Mouse (Mus musculus) MEL (cell line): ENCODE measurements around the gene Sarnp. TPM values are rescaled to one million over a fixed set of nuclear protein-coding genes. Genes with fewer than 3 reads are reported as not detected.

Experiments
- DNase-seq: peaks from one replicate; pipeline ENCODE4 v3.0.0; 2011; ENCODE audit warnings: low read depth, low spot score
- H3K27ac ChIP-seq: 2 replicates; pipeline ENCODE4 v1.5.1; 2012; ENCODE audit warnings: low read depth, mild to moderate bottlenecking, control low read depth, low read length, moderate library complexity; ENCODE audit not compliant: control insufficient read depth
- H3K27me3 ChIP-seq, 2 experiments: fragments of 150-350 bp in 1 of 2; sonication (generic) in 1 of 2; 2 replicates each; pipeline ENCODE4 v1.6.1; 2012; ENCODE audit warnings: low read length in 2 of 2, mild to moderate bottlenecking in 2 of 2, improper control_type of control experiment in 1 of 2, moderate library complexity in 1 of 2; ENCODE audit not compliant: insufficient read depth in 2 of 2, control insufficient read depth in 1 of 2
- H3K36me3 ChIP-seq, 2 experiments: 2 replicates each; pipeline ENCODE4 v1.6.1; 2012 to 2014; ENCODE audit warnings: low read length in 2 of 2, improper control_type of control experiment in 1 of 2, inconsistent platforms in 1 of 2, mild to moderate bottlenecking in 1 of 2; ENCODE audit not compliant: insufficient read depth in 2 of 2, control insufficient read depth in 1 of 2
- H3K4me1 ChIP-seq, 2 experiments: fragments of 150-350 bp in 1 of 2; sonication (generic) in 1 of 2; 2 replicates each; pipeline ENCODE4 v1.6.1; 2012; ENCODE audit warnings: low read length in 2 of 2, improper control_type of control experiment in 1 of 2, mild to moderate bottlenecking in 1 of 2; ENCODE audit not compliant: insufficient read depth in 2 of 2, control insufficient read depth in 1 of 2
- H3K4me3 ChIP-seq, 2 experiments: fragments of 150-350 bp in 1 of 2; sonication (generic) in 1 of 2; 2 replicates each; pipeline ENCODE4 v1.5.1; 2012; ENCODE audit warnings: low read depth in 2 of 2, low read length in 2 of 2, mild to moderate bottlenecking in 2 of 2, moderate library complexity in 2 of 2, control low read depth in 1 of 2, improper control_type of control experiment in 1 of 2; ENCODE audit not compliant: control insufficient read depth in 1 of 2, insufficient read depth in 1 of 2
- H3K79me2 ChIP-seq: 2 replicates; pipeline ENCODE4 v1.6.1; 2012; ENCODE audit warnings: mild to moderate bottlenecking, low read length, moderate library complexity; ENCODE audit not compliant: control insufficient read depth, poor library complexity, insufficient read depth
- H3K9ac ChIP-seq: 2 replicates; pipeline ENCODE4 v1.6.1; 2012; ENCODE audit warnings: low read depth, mild to moderate bottlenecking, control low read depth, low read length, moderate library complexity; ENCODE audit not compliant: control insufficient read depth, poor library complexity, severe bottlenecking
- H3K9me3 ChIP-seq: fragments of 150-350 bp; sonication (generic); replicated peaks from 2 replicates; pipeline ENCODE4 v1.6.1; 2012; ENCODE audit warnings: mild to moderate bottlenecking, low read length, improper control_type of control experiment, moderate library complexity; ENCODE audit not compliant: insufficient read depth
- BHLHE40 ChIP-seq: IDR thresholded peaks from 2 replicates; pipeline ENCODE4 v1.6.1; 2012; ENCODE audit warnings: low read depth, mild to moderate bottlenecking, inconsistent platforms, low read length, improper control_type of control experiment, borderline replicate concordance
- CHD1 ChIP-seq: IDR thresholded peaks from 2 replicates; pipeline ENCODE4 v1.6.1; 2012; ENCODE audit warnings: low read depth, mild to moderate bottlenecking, inconsistent platforms, low read length, improper control_type of control experiment
- CHD2 ChIP-seq: IDR thresholded peaks from 2 replicates; pipeline ENCODE4 v1.6.1; 2011; ENCODE audit warnings: low read length, improper control_type of control experiment
- CTCF ChIP-seq, 3 experiments: IDR thresholded peaks in 2 of 3; conservative IDR thresholded peaks in 1 of 3; 2 replicates each; pipeline ENCODE4 v1.5.1; 2011 to 2012; ENCODE audit warnings: low read length in 3 of 3, low read depth in 2 of 3, mild to moderate bottlenecking in 2 of 3, improper control_type of control experiment in 1 of 3, inconsistent platforms in 1 of 3, mixed read lengths in 1 of 3, moderate library complexity in 1 of 3; ENCODE audit not compliant: control insufficient read depth in 1 of 3, insufficient read depth in 1 of 3, poor library complexity in 1 of 3, severe bottlenecking in 1 of 3
- E2F4 ChIP-seq: IDR thresholded peaks from 2 replicates; pipeline ENCODE4 v1.6.1; 2011; ENCODE audit warnings: low read depth, low read length, improper control_type of control experiment, borderline replicate concordance
- ETS1 ChIP-seq: IDR thresholded peaks from 2 replicates; pipeline ENCODE4 v1.6.1; 2012; ENCODE audit warnings: low read depth, mild to moderate bottlenecking, inconsistent platforms, low read length, improper control_type of control experiment, moderate library complexity
- GATA1 ChIP-seq: IDR thresholded peaks from 2 replicates; pipeline ENCODE4 v1.6.1; 2011; ENCODE audit warnings: low read depth, low read length, improper control_type of control experiment
- HCFC1 ChIP-seq: IDR thresholded peaks from 2 replicates; pipeline ENCODE4 v1.6.1; 2012; ENCODE audit warnings: low read depth, mild to moderate bottlenecking, inconsistent platforms, low read length, improper control_type of control experiment, moderate library complexity
- KAT2A ChIP-seq: conservative IDR thresholded peaks from 2 replicates; pipeline ENCODE4 v1.6.1; 2012; ENCODE audit warnings: low read depth, low read length, improper control_type of control experiment, inconsistent platforms
- MAX ChIP-seq: IDR thresholded peaks from 2 replicates; pipeline ENCODE4 v1.6.1; 2011; ENCODE audit warnings: low read length, improper control_type of control experiment
- MAZ ChIP-seq: IDR thresholded peaks from 2 replicates; pipeline ENCODE4 v1.6.1; 2012; ENCODE audit warnings: low read depth, mild to moderate bottlenecking, inconsistent platforms, low read length, improper control_type of control experiment
- MEF2A ChIP-seq: IDR thresholded peaks from 2 replicates; pipeline ENCODE4 v1.6.1; 2014; ENCODE audit warnings: low read depth, mild to moderate bottlenecking, inconsistent platforms, low read length, improper control_type of control experiment; ENCODE audit not compliant: poor library complexity, insufficient replicate concordance, severe bottlenecking; ENCODE audit errors: extremely low read depth
- MYC ChIP-seq: IDR thresholded peaks from 2 replicates; pipeline ENCODE4 v1.6.1; 2011; ENCODE audit warnings: low read depth, mild to moderate bottlenecking, low read length, improper control_type of control experiment, moderate library complexity
- NRF1 ChIP-seq: IDR thresholded peaks from 2 replicates; pipeline ENCODE4 v1.6.1; 2014; ENCODE audit warnings: low read depth, mild to moderate bottlenecking, inconsistent platforms, low read length, improper control_type of control experiment, moderate library complexity; ENCODE audit not compliant: poor library complexity, insufficient read depth, severe bottlenecking
- POLR2A ChIP-seq, 2 experiments: IDR thresholded peaks; 2 replicates each; pipeline ENCODE4 v1.6.1; 2011 to 2012; ENCODE audit warnings: low read length in 2 of 2, mild to moderate bottlenecking in 2 of 2, control low read depth in 1 of 2, improper control_type of control experiment in 1 of 2, low read depth in 1 of 2, moderate library complexity in 1 of 2; ENCODE audit not compliant: control insufficient read depth in 1 of 2, insufficient read depth in 1 of 2, poor library complexity in 1 of 2
- POLR2AphosphoS5 ChIP-seq: IDR thresholded peaks from 2 replicates; pipeline ENCODE4 v1.6.1; 2012; ENCODE audit warnings: low read depth, borderline replicate concordance, mild to moderate bottlenecking, inconsistent platforms, low read length, moderate library complexity, mixed read lengths
- RAD21 ChIP-seq: IDR thresholded peaks from 2 replicates; pipeline ENCODE4 v1.6.1; 2011; ENCODE audit warnings: mild to moderate bottlenecking, low read depth, low read length, improper control_type of control experiment
- RCOR1 ChIP-seq: IDR thresholded peaks from 2 replicates; pipeline ENCODE4 v1.6.1; 2012; ENCODE audit warnings: low read depth, mild to moderate bottlenecking, inconsistent platforms, low read length, improper control_type of control experiment
- SIN3A ChIP-seq: IDR thresholded peaks from 2 replicates; pipeline ENCODE4 v1.6.1; 2012; ENCODE audit warnings: low read length, improper control_type of control experiment, inconsistent platforms
- SMC3 ChIP-seq: IDR thresholded peaks from 2 replicates; pipeline ENCODE4 v1.6.1; 2011; ENCODE audit warnings: low read depth, low read length, improper control_type of control experiment
- TBP ChIP-seq: IDR thresholded peaks from 2 replicates; pipeline ENCODE4 v1.8.0; 2011; ENCODE audit warnings: low read depth, low read length, improper control_type of control experiment
- TCF12 ChIP-seq: IDR thresholded peaks from 2 replicates; pipeline ENCODE4 v1.6.1; 2014; ENCODE audit warnings: low read depth, mild to moderate bottlenecking, inconsistent platforms, low read length, improper control_type of control experiment, moderate library complexity
- UBTF ChIP-seq: IDR thresholded peaks from 2 replicates; pipeline ENCODE4 v1.6.1; 2012; ENCODE audit warnings: low read depth, mild to moderate bottlenecking, inconsistent platforms, low read length, improper control_type of control experiment, moderate library complexity, borderline replicate concordance; ENCODE audit not compliant: insufficient read depth
- USF1 ChIP-seq: IDR thresholded peaks from 2 replicates; pipeline ENCODE4 v1.6.1; 2014; ENCODE audit warnings: low read depth, mild to moderate bottlenecking, inconsistent platforms, low read length, improper control_type of control experiment, moderate library complexity
- USF2 ChIP-seq, 2 experiments: IDR thresholded peaks; 2 replicates each; pipeline ENCODE4 v1.6.1; 2011 to 2012; ENCODE audit warnings: improper control_type of control experiment in 2 of 2, low read length in 2 of 2, borderline replicate concordance in 1 of 2, inconsistent platforms in 1 of 2, low read depth in 1 of 2, mild to moderate bottlenecking in 1 of 2; ENCODE audit not compliant: insufficient read depth in 1 of 2
- ZKSCAN1 ChIP-seq: IDR thresholded peaks from 2 replicates; pipeline ENCODE4 v1.6.1; 2012; ENCODE audit warnings: low read depth, mild to moderate bottlenecking, inconsistent platforms, low read length, improper control_type of control experiment, moderate library complexity
- ZMIZ1 ChIP-seq: IDR thresholded peaks from 2 replicates; pipeline ENCODE4 v1.6.1; 2012; ENCODE audit warnings: low read depth, mild to moderate bottlenecking, inconsistent platforms, low read length, improper control_type of control experiment, moderate library complexity
- polyA plus RNA-seq, 2 experiments: library from polyadenylated mRNA; stranded (reverse) in 1 of 2; unstranded in 1 of 2; fragments of >175 nt in 1 of 2; fragments of >200 nt in 1 of 2; gene quantifications; 2 replicates each; pipeline versions ENCODE4 v1.2.1 to v1.2.4; 2012; ENCODE audit warnings: low replicate concordance in 2 of 2, low read depth in 1 of 2; ENCODE audit not compliant: insufficient read length in 2 of 2, insufficient read depth in 1 of 2, missing spikeins in 1 of 2
- total RNA-seq: library from RNA; depleted of rRNA; stranded (reverse); fragments of 300-350 nt; gene quantifications from 2 replicates; pipeline ENCODE4 v1.2.3, GENCODE M21; 2012

Gene Sarnp
- total and polyA plus RNA-seq, 3 experiments: 103 to 1,007 (median 189) TPM

DNA sequence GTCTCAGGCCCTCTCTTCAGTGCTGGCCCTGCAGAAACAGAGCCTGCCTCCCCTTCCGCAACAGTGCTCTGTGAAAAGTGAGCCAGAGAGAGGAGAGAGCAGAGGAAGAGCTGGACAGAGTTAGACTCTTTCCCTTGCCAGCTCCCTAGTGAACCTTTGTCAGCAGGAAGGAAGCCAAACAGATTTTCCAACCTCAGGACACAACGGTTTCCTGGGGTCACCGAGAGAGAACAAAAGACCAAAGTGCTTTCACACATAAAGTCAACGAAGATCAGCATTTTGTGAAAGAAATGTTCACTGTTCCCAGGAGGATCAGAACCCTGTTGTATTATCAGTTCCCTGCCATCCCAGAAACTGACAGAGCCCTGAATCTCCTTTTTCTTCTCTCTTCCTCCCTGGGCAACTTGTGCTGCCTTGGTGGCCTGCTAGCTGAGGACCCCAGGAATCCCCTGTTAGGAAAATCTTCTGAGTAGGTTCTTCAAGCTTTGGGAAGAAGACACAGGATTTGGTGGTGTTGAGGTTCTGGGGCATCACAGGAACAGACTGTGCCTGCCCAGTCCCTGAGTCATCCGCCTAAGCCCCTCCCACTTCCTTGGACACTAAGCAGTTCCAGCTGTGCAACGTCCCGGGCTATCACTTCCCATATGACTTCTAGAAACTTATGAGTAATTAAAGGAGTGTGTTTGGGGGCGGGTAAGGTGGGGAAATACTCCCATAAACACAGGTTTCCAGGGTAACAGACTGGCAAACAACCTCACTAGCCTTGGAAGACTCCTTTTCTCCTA, 37.9 kb upstream of the Sarnp start:
- no peaks in the 10 kb centered on the region for H3K9me3 ChIP-seq
- TF ChIP-seq ETS1: peak; percentile 63
- no peak for TF ChIP-seq RCOR1
- TF ChIP-seq, all 39 proteins: peak for 1
- no peaks in the 10 kb centered on the region for H3K27me3 ChIP-seq
- no peaks in the 10 kb centered on the region for H3K79me2 ChIP-seq
- H3K27ac ChIP-seq: no peak overlapping the region
- peak; percentile 72 for DNase-seq
- peaks cover 2 to 6% of the 10 kb centered on the region in 2 experiments; a peak in 3 of 4 replicates for H3K4me1 ChIP-seq
- no peak overlapping the region for H3K9ac ChIP-seq
- H3K36me3 ChIP-seq: peaks cover 0 to 11% of the 10 kb centered on the region in 2 experiments; a peak in 2 of 4 replicates
- H3K4me3 ChIP-seq: no peak overlapping the region

DNA sequence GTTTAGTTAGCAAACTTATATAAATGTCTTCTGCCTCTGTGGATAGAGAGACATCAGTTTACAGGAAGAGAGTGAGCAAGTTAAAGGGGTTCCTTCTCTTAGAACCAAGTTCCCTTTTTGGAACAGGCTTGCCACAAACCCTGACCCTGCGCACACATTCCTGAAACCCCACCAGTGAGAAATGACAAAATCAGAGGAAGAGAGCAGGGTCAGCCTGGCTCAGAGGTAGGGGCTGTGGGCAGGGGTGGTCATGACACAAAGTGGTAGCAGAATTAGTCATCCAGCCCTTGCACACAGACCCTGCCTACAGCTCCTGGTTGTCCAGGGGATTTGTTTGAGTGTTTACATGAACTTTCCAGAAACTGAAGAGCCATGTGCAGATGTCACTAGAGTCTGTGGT, 36.9 kb upstream of the Sarnp start:
- no peak overlapping the region for H3K27ac ChIP-seq

DNA sequence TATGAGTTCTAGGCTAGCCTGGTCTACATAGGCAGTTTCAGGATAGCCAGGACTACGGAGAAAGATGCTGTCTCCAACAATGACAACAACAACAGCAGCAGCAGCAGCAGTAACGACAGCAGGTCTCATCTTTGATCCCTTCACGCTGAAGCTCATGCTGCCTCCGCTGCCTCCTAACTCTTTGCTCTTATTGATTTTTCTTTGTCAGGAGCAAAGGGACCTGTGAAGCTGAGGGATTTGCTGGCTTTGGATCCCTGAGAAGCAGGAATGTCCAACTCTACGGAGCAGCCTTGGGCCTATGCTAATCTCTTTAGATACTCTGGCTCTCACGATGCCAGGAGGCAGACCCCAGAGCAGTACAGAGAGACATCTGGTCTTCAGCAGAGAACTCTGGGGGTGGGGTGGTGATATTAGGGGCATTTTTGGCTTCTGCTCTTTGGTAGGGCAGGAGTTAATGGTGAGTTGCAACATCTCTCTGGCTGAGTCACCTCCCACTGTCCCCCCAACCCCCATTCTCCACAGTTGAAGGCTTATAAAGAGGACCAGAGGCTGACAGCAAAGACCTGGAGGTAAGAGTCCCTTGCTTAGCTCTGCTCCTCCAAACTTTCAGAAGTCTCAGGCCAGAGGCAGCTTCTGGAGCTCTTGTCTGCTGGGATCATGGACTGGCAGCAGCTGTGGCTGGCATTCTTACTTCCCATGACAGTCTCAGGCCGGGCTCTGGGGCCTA, 26.6 kb upstream of the Sarnp start, which contains the start of gene Mmp19:
TSS of gene Mmp19 (plus strand) at position 513 of the 727 bp plus-strand sequence.
- no peak for DNase-seq
- Histone ChIP-seq H3K79me2 (no peaks in the 10 kb centered on the region), H3K36me3 (peaks cover 0 to 5% of the 10 kb centered on the region in 2 experiments; a peak in 2 of 4 replicates), H3K9ac (no peak within 1 kb of the TSS), H3K27ac (no peak within 1 kb of the TSS), H3K4me1 (peaks cover 0 to 7% of the 10 kb centered on the region in 2 experiments; a peak in 1 of 4 replicates), H3K9me3 (no peaks in the 10 kb centered on the region), H3K27me3 (no peaks in the 10 kb centered on the region), H3K4me3 (no peak within 1 kb of the TSS)
- no peak for TF ChIP-seq HCFC1
- TF ChIP-seq SMC3: no peak
- no peak for TF ChIP-seq MEF2A
- no peak for TF ChIP-seq ZKSCAN1
- no peak for TF ChIP-seq CTCF (IDR thresholded peaks at IDR 0.05 in 2 of 3, conservative IDR thresholded peaks at IDR 0.05 in 1 of 3; ENCODE audit: control insufficient read depth in 1 of 3, insufficient read depth in 1 of 3, low read depth in 2 of 3, low read length in 3 of 3, poor library complexity in 1 of 3, severe bottlenecking in 1 of 3)
- TF ChIP-seq TCF12: no peak
- no peak for TF ChIP-seq NRF1
- TF ChIP-seq CHD2: no peak
- TF ChIP-seq USF1: no peak
- TF ChIP-seq MAZ: no peak
- TF ChIP-seq GATA1: no peak
- TF ChIP-seq SIN3A: no peak
- TF ChIP-seq KAT2A: no peak
- no peak for TF ChIP-seq E2F4
- no peak for TF ChIP-seq CHD1

More for the DNA sequence above, 36.9 kb upstream of the Sarnp start:
- H3K9ac ChIP-seq: no peak overlapping the region
- H3K27me3 ChIP-seq: no peaks in the 10 kb centered on the region
- H3K4me3 ChIP-seq: no peak overlapping the region
- no peak for TF ChIP-seq CHD2
- no peak for TF ChIP-seq UBTF
- no peak for TF ChIP-seq SMC3
- no peak for TF ChIP-seq POLR2AphosphoS5
- no peak for TF ChIP-seq KAT2A
- TF ChIP-seq BHLHE40: no peak
- TF ChIP-seq MYC: no peak
- no peak for TF ChIP-seq ZKSCAN1
- no peak for TF ChIP-seq POLR2A (IDR thresholded peaks at IDR 0.05; ENCODE audit: control insufficient read depth in 1 of 2, insufficient read depth in 1 of 2, low read depth in 1 of 2, low read length in 2 of 2, poor library complexity in 1 of 2)
- no peak for TF ChIP-seq MAX
- TF ChIP-seq RAD21: no peak
- TF ChIP-seq RCOR1: no peak
- TF ChIP-seq ZMIZ1: no peak
- no peak for TF ChIP-seq USF2 (IDR thresholded peaks at IDR 0.05; ENCODE audit: borderline replicate concordance in 1 of 2, insufficient read depth in 1 of 2, low read depth in 1 of 2, low read length in 2 of 2)
- no peak for TF ChIP-seq GATA1
- no peak for TF ChIP-seq TBP
- TF ChIP-seq, all 39 proteins: peak for 0
- Histone ChIP-seq H3K36me3 (peaks cover 0 to 11% of the 10 kb centered on the region in 2 experiments; a peak in 2 of 4 replicates), H3K4me1 (peaks cover 2 to 6% of the 10 kb centered on the region in 2 experiments; a peak in 3 of 4 replicates), H3K9me3 (no peaks in the 10 kb centered on the region), H3K79me2 (no peaks in the 10 kb centered on the region)
- DNase-seq: peak; percentile 39
